Mouse (Mus musculus) embryonic facial prominence, embryonic 14.5 days (tissue): ENCODE measurements at regions not wholly inside any gene's neighbourhood (a gene's known extent, or its start where the extent isn't known, plus 50 kb on each side); places are given as distances from the start of the nearest gene placed in this dataset.

ENCODE experiments used
- ATAC-seq: fragments of 200-750 bp; cut with Nextera tagmentation; 2 replicates; pipeline ENCODE4 v1.8.0; 2017; ENCODE audit warnings: low read depth, moderate number of reproducible peaks, moderate TSS enrichment
- DNase-seq: peaks from one replicate; pipeline ENCODE4 v3.0.0-alpha.2; 2015; ENCODE audit warnings: low spot score
- H3K27ac ChIP-seq: fragments of 300-500 bp; sonication (generic); replicated peaks from 2 replicates; pipeline ENCODE4 v1.5.1; 2014; ENCODE audit warnings: low read depth, mild to moderate bottlenecking, low read length, moderate library complexity
- H3K27me3 ChIP-seq: fragments of 300-500 bp; sonication (generic); replicated peaks from 2 replicates; pipeline ENCODE4 v1.6.1; 2014; ENCODE audit warnings: low read length; ENCODE audit not compliant: control insufficient read depth, insufficient read depth
- H3K36me3 ChIP-seq: fragments of 300-500 bp; sonication (generic); 2 replicates; pipeline ENCODE4 v1.6.1; 2014; ENCODE audit warnings: low read length, mixed read lengths; ENCODE audit not compliant: control insufficient read depth, insufficient read depth
- H3K4me1 ChIP-seq: fragments of 300-500 bp; sonication (generic); 2 replicates; pipeline ENCODE4 v1.6.1; 2014; ENCODE audit warnings: antibody characterized with exemption, low read length; ENCODE audit not compliant: control insufficient read depth, insufficient read depth
- H3K4me2 ChIP-seq: fragments of 300-500 bp; sonication (generic); 2 replicates; pipeline ENCODE4 v1.6.1; 2014; ENCODE audit warnings: low read depth, mild to moderate bottlenecking, low read length, moderate library complexity, mixed read lengths
- H3K4me3 ChIP-seq: fragments of 300-500 bp; sonication (generic); 2 replicates; pipeline ENCODE4 v1.5.1; 2014; ENCODE audit warnings: low read depth, mild to moderate bottlenecking, low read length
- H3K9ac ChIP-seq: fragments of 300-500 bp; sonication (generic); 2 replicates; pipeline ENCODE4 v1.6.1; 2014; ENCODE audit warnings: low read depth, mild to moderate bottlenecking, low read length, moderate library complexity, mixed read lengths
- H3K9me3 ChIP-seq: fragments of 300-500 bp; sonication (generic); 2 replicates; pipeline ENCODE4 v1.6.1; 2016; ENCODE audit warnings: low read length; ENCODE audit not compliant: control insufficient read depth
- WGBS: fragments of 180-500 bp; shearing (Covaris S2); extraction: QIAGEN DNeasy Blood & Tissue Kit; methylation state at CpG from one replicate; pipeline ENCODE4 v1.1.7; 2014; 5-methylcytosine and 5-hydroxymethylcytosine counted together

- DNase-seq: no peak
These were observed 380.5 kb downstream of the Tmem161b start for GRCm38 (mm10) chr13:84602612-84603011.

DNA sequence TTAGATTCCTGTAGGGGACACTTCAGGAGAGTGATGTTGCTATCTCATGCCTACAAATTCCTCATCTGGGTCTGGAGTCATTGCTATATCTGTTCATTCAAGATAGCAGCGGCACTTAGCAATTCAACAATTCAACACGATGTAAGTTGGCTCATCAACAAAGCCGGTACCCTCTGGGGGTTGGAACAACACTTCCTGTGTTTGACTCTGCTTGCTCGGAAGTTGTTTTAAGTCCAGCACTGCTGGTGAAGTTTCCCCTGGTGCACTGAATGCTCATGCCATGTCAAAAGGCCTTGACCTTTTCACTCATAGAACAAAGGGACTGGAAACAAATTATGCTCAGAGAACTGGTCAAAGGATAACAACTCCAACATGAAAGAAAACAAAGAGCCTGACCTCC lies 390.4 kb downstream of the Tmem161b start:
- ATAC-seq (no peak), DNase-seq (peak; percentile 33)
- H3K27ac ChIP-seq: no peak overlapping the region
- no peaks in the 10 kb centered on the region for H3K4me1 ChIP-seq
- 10% methylated on average over 4 of the region's 4 CpGs for WGBS
- no peak overlapping the region for H3K9ac ChIP-seq
- no peak overlapping the region for H3K4me3 ChIP-seq
- H3K9me3 ChIP-seq: no peaks in the 10 kb centered on the region
- H3K4me2 ChIP-seq: no peak overlapping the region
- H3K27me3 ChIP-seq: no peaks in the 10 kb centered on the region
- no peaks in the 10 kb centered on the region for H3K36me3 ChIP-seq

More at GRCm38 (mm10) chr13:84602612-84603011, 380.5 kb downstream of the Tmem161b start:
- H3K4me1 ChIP-seq: no peaks in the 10 kb centered on the region
- no peak for ATAC-seq
- no peak overlapping the region for H3K4me2 ChIP-seq
- 81% methylated on average over 1 of the region's 1 CpGs for WGBS
- no peak overlapping the region for H3K9ac ChIP-seq
- H3K27ac ChIP-seq: no peak overlapping the region
- no peaks in the 10 kb centered on the region for H3K9me3 ChIP-seq
- no peak overlapping the region for H3K4me3 ChIP-seq
- no peaks in the 10 kb centered on the region for H3K27me3 ChIP-seq
- no peaks in the 10 kb centered on the region for H3K36me3 ChIP-seq

DNA sequence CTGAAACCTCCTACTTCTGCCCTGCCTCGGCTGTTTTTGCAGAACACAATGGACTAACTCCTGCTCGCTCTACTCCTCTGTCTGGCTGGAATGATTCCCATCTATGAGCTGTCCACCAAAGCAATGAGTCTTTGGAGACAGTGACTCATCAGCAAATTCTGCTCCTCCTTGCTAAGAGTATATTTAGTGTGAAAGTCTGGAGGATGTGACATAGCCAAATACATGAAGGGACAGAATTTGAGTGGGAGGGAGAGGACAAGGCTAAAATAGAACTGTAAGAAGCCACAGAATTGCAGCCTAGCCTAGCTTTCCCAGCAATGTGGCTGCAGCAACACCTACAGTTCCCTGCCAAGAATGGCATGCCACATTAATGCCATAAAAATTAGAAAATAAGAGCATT lies 390.9 kb downstream of the Tmem161b start:
- 22% methylated on average over 2 of the region's 2 CpGs for WGBS
- Histone ChIP-seq H3K36me3 (no peaks in the 10 kb centered on the region), H3K9ac (no peak overlapping the region), H3K4me1 (no peaks in the 10 kb centered on the region), H3K9me3 (no peaks in the 10 kb centered on the region), H3K27me3 (no peaks in the 10 kb centered on the region), H3K4me2 (no peak overlapping the region), H3K4me3 (no peak overlapping the region), H3K27ac (no peak overlapping the region)
- DNase-seq: peak; percentile 52
- no peak for ATAC-seq

DNA sequence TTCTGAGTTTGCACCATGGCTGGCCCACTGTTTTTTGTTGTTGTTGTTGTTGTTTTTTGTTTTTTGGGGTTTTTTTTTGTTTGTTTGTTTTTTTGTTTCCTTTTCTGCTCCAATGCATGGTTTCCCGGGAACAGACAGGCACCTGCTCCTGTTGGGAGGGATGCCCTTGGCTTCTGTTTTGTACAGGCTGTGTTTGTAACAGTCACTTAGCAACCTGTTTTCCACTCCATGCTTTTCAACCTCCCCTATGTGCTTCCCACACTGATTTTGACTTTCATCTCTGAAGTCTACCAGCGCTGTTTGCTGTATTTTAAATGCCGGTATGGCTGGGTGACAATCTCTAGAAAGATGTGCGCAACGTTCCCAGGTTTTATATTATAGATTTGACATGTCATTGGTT lies 402.6 kb downstream of the Tmem161b start:
- no peak for DNase-seq
- no peaks in the 10 kb centered on the region for H3K36me3 ChIP-seq
- no peaks in the 10 kb centered on the region for H3K27me3 ChIP-seq
- no peak overlapping the region for H3K27ac ChIP-seq
- no peak for ATAC-seq
- no peak overlapping the region for H3K9ac ChIP-seq
- no peaks in the 10 kb centered on the region for H3K9me3 ChIP-seq
- H3K4me1 ChIP-seq: no peaks in the 10 kb centered on the region
- H3K4me2 ChIP-seq: no peak overlapping the region
- no peak overlapping the region for H3K4me3 ChIP-seq
- WGBS: 84% methylated on average over 5 of the region's 5 CpGs

DNA sequence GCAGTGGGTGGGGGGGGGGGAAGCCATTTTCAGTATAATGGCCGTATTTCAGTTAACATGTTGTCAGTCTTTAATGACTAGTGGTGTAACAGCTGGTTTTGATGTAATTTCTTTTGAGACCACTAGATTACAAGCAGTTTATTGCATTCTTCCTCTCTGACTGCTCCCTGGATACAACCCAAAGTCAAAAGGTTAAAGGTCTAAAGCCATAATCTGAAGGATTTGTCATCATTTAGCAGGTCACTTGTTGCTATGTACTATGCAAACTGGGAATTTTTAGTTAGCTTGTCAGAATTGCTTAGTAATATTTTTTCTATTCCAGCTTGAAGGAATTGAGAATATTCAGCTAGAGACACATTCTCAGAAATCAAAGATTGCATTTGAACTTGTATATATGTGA lies 403.4 kb downstream of the Tmem161b start:
- Histone ChIP-seq H3K4me1 (no peaks in the 10 kb centered on the region), H3K4me2 (no peak overlapping the region), H3K9me3 (no peaks in the 10 kb centered on the region), H3K27me3 (no peaks in the 10 kb centered on the region), H3K36me3 (no peaks in the 10 kb centered on the region), H3K27ac (no peak overlapping the region), H3K4me3 (no peak overlapping the region), H3K9ac (no peak overlapping the region)
- DNase-seq: no peak
- ATAC-seq: no peak
- 55% methylated on average over 1 of the region's 1 CpGs for WGBS

DNA sequence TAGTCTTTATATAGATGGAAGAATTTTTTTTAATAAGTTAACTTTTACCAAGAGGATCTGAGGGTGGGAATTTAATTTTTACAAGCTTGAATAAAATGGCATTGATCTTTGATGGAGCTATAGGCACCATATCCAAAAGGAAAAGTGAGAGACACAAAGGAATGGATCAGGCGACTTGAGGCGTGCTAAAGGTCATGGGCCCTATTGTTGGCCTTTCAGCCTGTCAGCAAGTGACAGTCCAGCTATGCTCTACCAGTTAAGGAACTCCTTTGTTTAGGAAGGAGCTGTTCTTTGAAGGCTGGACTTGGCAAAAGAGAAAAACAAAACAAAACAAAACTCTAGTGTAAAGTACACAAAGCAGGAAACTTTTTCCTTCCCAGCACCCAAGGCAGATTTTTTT lies 403.8 kb downstream of the Tmem161b start:
- Histone ChIP-seq H3K9me3 (no peaks in the 10 kb centered on the region), H3K27me3 (no peaks in the 10 kb centered on the region), H3K27ac (no peak overlapping the region), H3K4me1 (no peaks in the 10 kb centered on the region), H3K4me3 (no peak overlapping the region), H3K4me2 (no peak overlapping the region), H3K9ac (no peak overlapping the region), H3K36me3 (no peaks in the 10 kb centered on the region)
- no peak for ATAC-seq
- 44% methylated on average over 2 of the region's 2 CpGs for WGBS
- no peak for DNase-seq

GRCm38 (mm10) chr13:84626397-84626796 lies 404.3 kb downstream of the Tmem161b start:
- no peak overlapping the region for H3K4me3 ChIP-seq
- no peak for DNase-seq
- no peak for ATAC-seq
- H3K4me2 ChIP-seq: no peak overlapping the region
- no peak overlapping the region for H3K27ac ChIP-seq
- no peak overlapping the region for H3K9ac ChIP-seq
- no peaks in the 10 kb centered on the region for H3K36me3 ChIP-seq
- H3K4me1 ChIP-seq: no peaks in the 10 kb centered on the region
- H3K27me3 ChIP-seq: no peaks in the 10 kb centered on the region
- 61% methylated on average over 1 of the region's 1 CpGs for WGBS
- no peaks in the 10 kb centered on the region for H3K9me3 ChIP-seq

DNA sequence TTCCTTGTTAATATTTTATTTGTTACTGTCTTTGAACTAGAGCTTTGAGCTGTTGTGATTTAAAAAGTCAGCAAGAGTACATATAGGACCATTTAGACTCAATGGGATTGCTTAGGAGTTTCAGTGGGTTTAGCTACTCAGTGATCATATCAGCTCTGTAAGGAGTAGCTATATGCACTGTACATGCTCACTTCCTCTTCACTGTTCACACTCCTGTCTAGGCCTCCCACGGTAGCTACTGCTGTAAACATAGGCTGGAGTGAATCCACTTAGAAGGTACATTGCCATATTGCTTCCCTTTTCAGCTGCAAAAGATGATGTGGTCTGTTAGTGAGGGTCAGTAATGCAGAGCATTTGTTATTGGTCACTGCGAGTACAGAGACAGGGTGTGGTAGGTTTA lies 408.6 kb downstream of the Tmem161b start:
- 82% methylated on average over 2 of the region's 2 CpGs for WGBS
- Histone ChIP-seq H3K9me3 (no peaks in the 10 kb centered on the region), H3K4me3 (no peak overlapping the region), H3K36me3 (no peaks in the 10 kb centered on the region), H3K4me2 (no peak overlapping the region), H3K27me3 (no peaks in the 10 kb centered on the region), H3K9ac (no peak overlapping the region), H3K27ac (no peak overlapping the region), H3K4me1 (no peaks in the 10 kb centered on the region)
- ATAC-seq (no peak), DNase-seq (no peak)

DNA sequence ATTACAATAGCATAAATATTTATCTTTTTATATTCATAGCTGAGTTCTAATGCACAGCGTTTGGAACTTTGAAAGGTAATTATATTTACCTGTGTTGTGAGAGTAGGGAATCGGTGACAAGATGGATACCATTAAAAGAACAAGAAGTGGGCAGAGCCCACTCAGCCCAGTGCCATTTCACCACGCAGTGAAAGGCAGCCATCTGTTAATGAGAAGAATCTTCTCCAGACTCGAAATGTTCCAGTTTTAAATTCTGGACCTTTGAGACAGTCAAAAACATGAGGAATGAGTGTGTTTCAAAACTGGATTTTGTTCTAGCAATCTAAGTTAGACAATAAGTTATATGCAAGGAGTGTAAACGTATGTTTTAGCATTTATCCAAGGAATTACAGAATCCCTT lies 410.4 kb downstream of the Tmem161b start:
- Histone ChIP-seq H3K4me2 (no peak overlapping the region), H3K27me3 (no peaks in the 10 kb centered on the region), H3K36me3 (no peaks in the 10 kb centered on the region), H3K9me3 (no peaks in the 10 kb centered on the region), H3K9ac (no peak overlapping the region), H3K4me3 (no peak overlapping the region), H3K27ac (no peak overlapping the region), H3K4me1 (no peaks in the 10 kb centered on the region)
- 73% methylated on average over 5 of the region's 5 CpGs for WGBS
- DNase-seq (no peak), ATAC-seq (no peak)
